Mouse (Mus musculus): ENCODE measurements around the gene Acer3. TPM values are rescaled to one million over a fixed set of nuclear protein-coding genes. Genes with fewer than 3 reads are reported as not detected.

The Acer3 gene
- polyA plus RNA-seq, 1 experiment from 2014 or later, result 24.0 TPM

DNA sequence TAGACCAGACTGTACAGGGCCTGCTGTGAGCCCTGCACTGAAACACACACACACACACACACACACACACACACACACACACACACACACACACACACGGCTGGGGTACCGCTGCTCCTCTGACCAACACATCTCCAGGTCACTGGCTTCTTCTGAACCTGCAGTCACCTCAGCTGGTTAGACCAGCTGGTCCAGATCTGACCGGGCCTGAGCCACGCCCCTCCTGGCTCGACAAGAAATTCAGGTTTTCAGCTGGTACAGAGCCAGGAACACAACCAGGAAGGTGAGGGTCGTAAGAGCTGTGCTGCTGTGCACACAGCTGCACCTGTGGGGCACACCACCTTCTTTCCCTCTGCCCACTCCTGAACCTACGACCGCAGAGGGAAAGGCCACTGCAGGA, 162.5 kb downstream of the Acer3 start:
- no peaks in the 10 kb centered on the region for H3K36me3 ChIP-seq
- peak; percentile 69 for ATAC-seq (replicated peaks; ENCODE audit: low FRiP score)
- no peak overlapping the region for H3K4me3 ChIP-seq (replicated peaks)
- H3K9ac ChIP-seq, result no peak overlapping the region
- WGBS, result 35% methylated on average over 8 of the region's 8 CpGs
- H3K9me3 ChIP-seq (replicated peaks), result no peaks in the 10 kb centered on the region
- no peaks in the 10 kb centered on the region for H3K27me3 ChIP-seq
- no peak overlapping the region for H3K4me2 ChIP-seq
- peak overlapping the region; percentile 81 for H3K27ac ChIP-seq
- H3K4me1 ChIP-seq, result peaks cover 76% of the 10 kb centered on the region

DNA sequence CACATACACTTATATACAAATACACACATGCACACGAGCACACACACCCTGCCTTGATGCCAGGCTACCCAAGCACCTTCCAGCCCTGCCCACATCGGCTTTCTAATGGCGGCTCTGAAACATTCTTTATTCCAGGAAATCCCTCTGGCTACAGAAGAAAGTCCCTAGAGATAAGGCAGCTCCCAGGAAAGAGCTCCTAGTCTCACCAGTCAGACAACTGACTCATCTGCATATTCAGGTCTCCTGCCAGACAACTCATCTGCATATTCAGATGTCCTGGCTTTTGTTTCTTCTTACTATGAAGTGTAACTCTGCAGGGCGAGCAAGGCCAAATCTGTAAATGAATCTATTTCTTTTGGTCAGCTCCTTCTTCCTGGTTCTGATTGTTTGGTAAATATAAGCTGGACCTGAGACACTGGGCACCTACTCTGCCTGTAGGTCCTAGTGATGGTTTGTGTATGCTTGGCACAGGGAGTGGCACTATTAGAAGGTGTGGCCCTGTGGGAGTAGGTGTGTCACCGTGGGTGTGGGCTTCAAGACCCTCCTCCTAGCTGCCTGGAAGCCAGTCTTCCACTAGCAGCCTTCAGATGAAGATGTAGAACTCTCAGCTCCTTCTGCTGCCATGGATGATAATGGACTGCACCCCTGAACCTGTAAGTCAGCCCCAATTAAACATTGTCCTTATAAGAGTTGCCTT, 163.2 kb downstream of the Acer3 start:
- H3K9me3 ChIP-seq (replicated peaks), result no peaks in the 10 kb centered on the region
- no peak for ATAC-seq (replicated peaks; ENCODE audit: low FRiP score)
- 65% methylated on average over 5 of the region's 5 CpGs for WGBS
- peaks cover 72% of the 10 kb centered on the region for H3K4me1 ChIP-seq
- peak overlapping the region; percentile 81 for H3K27ac ChIP-seq
- H3K36me3 ChIP-seq, result no peaks in the 10 kb centered on the region
- H3K27me3 ChIP-seq, result no peaks in the 10 kb centered on the region
- H3K4me3 ChIP-seq (replicated peaks), result no peak overlapping the region
- H3K4me2 ChIP-seq, result no peak overlapping the region
- H3K9ac ChIP-seq, result no peak overlapping the region

Other genes with a start within 250 kb of the Acer3 start
- 14.4 and 15.4 TPM in 2 replicates for gene Myo7a, start 201.7 kb downstream of the Acer3 start, polyA plus RNA-seq (2015; fragmentation: Nextera tagmentation; extraction: Ambion mirVana)
- gene Omp, start 175.7 kb downstream of the Acer3 start, polyA plus RNA-seq (2015; fragmentation: Nextera tagmentation; extraction: Ambion mirVana), result 0.39 and 0.60 TPM in 2 replicates
- 12.7 and 14.1 TPM in 2 replicates for gene Capn5, start 142.9 kb downstream of the Acer3 start, polyA plus RNA-seq (2015; fragmentation: Nextera tagmentation; extraction: Ambion mirVana)
- gene B3gnt6, start 121.7 kb downstream of the Acer3 start, polyA plus RNA-seq (2015; fragmentation: Nextera tagmentation; extraction: Ambion mirVana), result 0.06 TPM in 1 of 2 replicates, not detected in the other
- 8.7 and 10.0 TPM in 2 replicates for gene Tsku, start 40.1 kb upstream of the Acer3 start, polyA plus RNA-seq (2015; fragmentation: Nextera tagmentation; extraction: Ambion mirVana)
- gene Gucy2d, start 119.2 kb upstream of the Acer3 start, polyA plus RNA-seq (2015; fragmentation: Nextera tagmentation; extraction: Ambion mirVana), result 0.10 TPM in 1 of 2 replicates, not detected in the other
- 12.7 and 16.9 TPM in 2 replicates for gene Lrrc32, start 168.1 kb upstream of the Acer3 start, polyA plus RNA-seq (2015; fragmentation: Nextera tagmentation; extraction: Ambion mirVana)